In the genomic region with DNA sequence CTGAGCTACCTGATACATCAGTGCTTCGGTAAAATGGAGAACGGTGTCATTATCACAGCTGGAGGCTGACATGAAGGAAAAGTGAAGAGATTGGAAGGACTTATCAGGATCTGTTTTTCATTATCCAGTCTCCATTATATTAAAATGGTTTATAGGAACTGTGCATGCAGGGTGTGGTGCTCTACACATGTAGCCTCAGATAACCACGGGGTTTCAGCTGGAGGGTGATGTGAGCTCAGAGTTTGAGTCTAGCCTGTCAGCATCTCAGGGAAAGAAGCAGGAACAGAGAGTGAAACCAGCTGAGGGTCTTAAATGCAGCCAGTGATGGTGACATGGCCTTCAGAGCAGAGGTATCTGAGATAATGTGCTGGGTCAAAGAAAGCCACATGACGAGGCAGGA, we compare ENCODE assay signal across 23 mouse cellular contexts. TPM values are rescaled to one million over a fixed set of nuclear protein-coding genes. Genes with fewer than 3 reads are reported as not detected.
"Had no signal": no experiment of that assay in that cellular context is flagged by ENCODE, and none has a peak within 500 bp of the region (broad histone marks: within the 10 kb centered on the region; RNA-seq: fewer than 3 reads in every experiment).

No protein-coding gene starts in this region.

- H3K4me2 ChIP-seq: intestine, embryonic 15.5 days; limb, embryonic 13.5 days; lung, embryonic 14.5 days; midbrain, embryonic 12.5 days; midbrain, embryonic 15.5 days; neural tube, embryonic 13.5 days had no signal

- H3K27me3 ChIP-seq: intestine, embryonic 15.5 days; limb, embryonic 13.5 days; megakaryocyte, embryonic 14.5 days; midbrain, embryonic 12.5 days; midbrain, embryonic 15.5 days; neural tube, embryonic 13.5 days had no signal

- H3K27ac ChIP-seq: intestine, embryonic 15.5 days; limb, embryonic 10.5 days; limb, embryonic 13.5 days; macrophage; midbrain, embryonic 12.5 days; midbrain, embryonic 15.5 days; neural tube, embryonic 13.5 days; stomach, postnatal 0 days had no signal

- H3K36me3 ChIP-seq: intestine, embryonic 15.5 days; midbrain, embryonic 12.5 days had no signal

- H3K9ac ChIP-seq: intestine, embryonic 15.5 days; limb, embryonic 13.5 days; lung, embryonic 14.5 days; midbrain, embryonic 12.5 days; midbrain, embryonic 15.5 days; neural tube, embryonic 13.5 days had no signal

- H3K4me1 ChIP-seq: intestine, embryonic 15.5 days; limb, embryonic 10.5 days; limb, embryonic 13.5 days; midbrain, embryonic 12.5 days; midbrain, embryonic 15.5 days; neural tube, embryonic 13.5 days had no signal

- H3K4me3 ChIP-seq: intestine, embryonic 15.5 days; limb, embryonic 10.5 days; limb, embryonic 13.5 days; megakaryocyte, embryonic 14.5 days; midbrain, embryonic 12.5 days; midbrain, embryonic 15.5 days; myocyte; neural tube, embryonic 13.5 days had no signal

- DNase-seq: kidney, adult 18-20 months; kidney, adult 9 months; kidney, postnatal 14 days; kidney, postnatal 4 days; lung, embryonic 14.5 days; right cerebral cortex, postnatal 14 days; right cerebral cortex, postnatal 4 days; thymus, adult 2 months; thymus, postnatal 14 days; thymus, postnatal 4 days had no signal

- ATAC-seq: lung, postnatal 0 days; midbrain, embryonic 15.5 days had no signal

- H3K9me3 ChIP-seq: intestine, embryonic 15.5 days; limb, embryonic 10.5 days; limb, embryonic 13.5 days; megakaryocyte, embryonic 14.5 days; midbrain, embryonic 12.5 days; midbrain, embryonic 15.5 days; neural tube, embryonic 13.5 days had no signal

RNA-seq across cellular contexts. Expression of a gene that starts 55.9 kb away (rescaled TPM):
- total RNA-seq: liver, adult 2 months; neutrophil, adult 5-6 weeks had no signal
- polyA plus RNA-seq: liver, adult 2 months had no signal
